ENCODE assay signal across 9 mouse cellular contexts in the genomic region with DNA sequence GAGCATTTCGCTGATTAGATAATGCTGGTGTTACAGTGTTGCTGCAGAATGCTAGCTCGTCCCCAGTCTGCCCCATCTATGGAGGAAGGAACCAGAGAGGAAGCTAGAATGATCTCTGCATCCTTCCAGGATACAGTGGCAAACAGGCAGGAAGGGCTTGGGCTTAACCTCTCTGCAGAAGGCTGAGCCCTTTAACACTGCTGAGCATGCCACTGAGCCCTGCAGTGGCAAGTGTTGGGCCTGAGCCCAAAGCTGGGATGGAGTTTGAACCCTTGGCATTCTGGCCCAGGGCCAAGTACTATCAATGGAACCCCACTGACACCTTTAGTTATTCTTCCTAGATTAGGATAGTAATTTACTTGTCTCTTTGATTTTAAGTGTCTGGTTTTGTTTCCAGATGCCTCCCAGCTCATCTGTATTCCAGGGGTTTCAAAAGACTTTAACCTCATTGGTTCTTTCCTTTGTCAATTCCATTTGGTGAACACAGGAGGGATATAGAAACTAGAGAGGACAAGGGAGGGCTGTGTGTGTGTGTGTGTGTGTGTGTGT.
DNase-seq lines count a peak whose midpoint lies in the region; ATAC-seq and TF ChIP-seq lines count a peak whose summit lies in the region.
"Had no signal": no experiment of that assay in that cellular context is flagged by ENCODE, and none has a peak within 500 bp of the region (broad histone marks: within the 10 kb centered on the region; RNA-seq: fewer than 3 reads in every experiment).

No protein-coding gene starts in this region.

- no peaks in the 10 kb centered on the region for H3K27me3 ChIP-seq in heart, embryonic 12.5 days (replicated peaks)
- no peaks in the 10 kb centered on the region for H3K27me3 ChIP-seq in forebrain, embryonic 11.5 days (ENCODE audit: control insufficient read depth, insufficient read depth, low read length)
- no peaks in the 10 kb centered on the region for H3K27me3 ChIP-seq in kidney, postnatal 0 days (ENCODE audit: insufficient read depth, low read length)

- H3K4me2 ChIP-seq in heart, embryonic 12.5 days, result no peak overlapping the region
- H3K4me2 ChIP-seq in forebrain, embryonic 11.5 days (ENCODE audit: low read depth, low read length, severe bottlenecking), result no peak overlapping the region
- H3K4me2 ChIP-seq in kidney, postnatal 0 days (ENCODE audit: low read length), result no peak overlapping the region

- TF ChIP-seq CTCF in brain, embryonic 14.5 days (IDR thresholded peaks at IDR 0.05; ENCODE audit: borderline replicate concordance, extremely low read depth, insufficient read depth, insufficient read length), result no peak
- TF ChIP-seq CTCF in kidney, postnatal 0 days (IDR thresholded peaks at IDR 0.05; ENCODE audit: low read depth), result no peak

- H3K4me3 ChIP-seq in heart, embryonic 12.5 days, result no peak overlapping the region
- no peak overlapping the region for H3K4me3 ChIP-seq in forebrain, embryonic 11.5 days (ENCODE audit: low read depth, low read length)
- H3K4me3 ChIP-seq in kidney, postnatal 0 days (replicated peaks; ENCODE audit: low read depth, low read length), result no peak overlapping the region

- peaks cover 22% of the 10 kb centered on the region for H3K4me1 ChIP-seq in heart, embryonic 12.5 days (replicated peaks)
- no peaks in the 10 kb centered on the region for H3K4me1 ChIP-seq in forebrain, embryonic 11.5 days (replicated peaks; ENCODE audit: control insufficient read depth, insufficient read depth, low read length)
- H3K4me1 ChIP-seq in kidney, postnatal 0 days (replicated peaks; ENCODE audit: insufficient read depth, low read length), result no peaks in the 10 kb centered on the region; the same call in 1 of the 2 replicates

- H3K9me3 ChIP-seq in heart, embryonic 12.5 days (replicated peaks), result no peaks in the 10 kb centered on the region
- H3K9me3 ChIP-seq in forebrain, embryonic 11.5 days (ENCODE audit: control insufficient read depth, low read length), result no peaks in the 10 kb centered on the region
- H3K9me3 ChIP-seq in kidney, postnatal 0 days (replicated peaks; ENCODE audit: low read length), result no peaks in the 10 kb centered on the region

- no peak overlapping the region for H3K9ac ChIP-seq in heart, embryonic 12.5 days
- H3K9ac ChIP-seq in forebrain, embryonic 11.5 days (ENCODE audit: low read length), result no peak overlapping the region
- no peak overlapping the region for H3K9ac ChIP-seq in kidney, postnatal 0 days (ENCODE audit: low read depth, low read length)

- no peak overlapping the region for H3K27ac ChIP-seq in heart, embryonic 12.5 days (ENCODE audit: poor library complexity, severe bottlenecking)
- no peak overlapping the region for H3K27ac ChIP-seq in forebrain, embryonic 11.5 days (ENCODE audit: low read depth, low read length)
- H3K27ac ChIP-seq in kidney, postnatal 0 days, result no peak overlapping the region

- no peak for TF ChIP-seq POLR2A in brain, embryonic 14.5 days (IDR thresholded peaks at IDR 0.05; ENCODE audit: borderline replicate concordance, extremely low read depth, insufficient read depth, insufficient read length, poor library complexity, severe bottlenecking)

- 18% methylated on average over 2 of the region's 2 CpGs for WGBS in heart, embryonic 12.5 days
- 75% methylated on average over 2 of the region's 2 CpGs for WGBS in forebrain, embryonic 11.5 days
- 45% methylated on average over 2 of the region's 2 CpGs for WGBS in kidney, postnatal 0 days

- H3K36me3 ChIP-seq in heart, embryonic 12.5 days, result no peaks in the 10 kb centered on the region
- H3K36me3 ChIP-seq in forebrain, embryonic 11.5 days (ENCODE audit: control insufficient read depth, insufficient read depth, low read length), result no peaks in the 10 kb centered on the region
- no peaks in the 10 kb centered on the region for H3K36me3 ChIP-seq in kidney, postnatal 0 days (ENCODE audit: insufficient read depth, low read length)

- DNase-seq in heart, postnatal 4 days, result no peak
- DNase-seq in brain, embryonic 14.5 days (ENCODE audit: low read depth), result peak; percentile 78
- peak; percentile 52 for DNase-seq in forebrain, embryonic 11.5 days (ENCODE audit: low spot score)
- DNase-seq in kidney, postnatal 0 days (ENCODE audit: low spot score), result peak; percentile 44
- no peak for DNase-seq in thymus, postnatal 4 days
- no peak for DNase-seq in embryo, embryonic 11 days
- no peak for DNase-seq in cerebellum, postnatal 36 days
- DNase-seq: thymus, postnatal 14 days had no signal

- ATAC-seq in heart, embryonic 12.5 days (ENCODE audit: insufficient number of reproducible peaks, low FRiP score), result peak; percentile 45; the same call in 1 of the 2 replicates
- peak; percentile 76; the same call in 1 of the 2 replicates for ATAC-seq in forebrain, embryonic 11.5 days (replicated peaks; ENCODE audit: low FRiP score)
- ATAC-seq in kidney, postnatal 0 days (replicated peaks; ENCODE audit: low FRiP score, low read depth), result no peak

Comparison
In these comparisons a context has a peak if more than half of its experiments do, and no peak if none do; other contexts are left out.
1. DNase-seq: peak in brain, embryonic 14.5 days (single experiment), forebrain, embryonic 11.5 days (single experiment) and kidney, postnatal 0 days (single experiment); none in heart, postnatal 4 days (single experiment), thymus, postnatal 4 days (single experiment), embryo, embryonic 11 days (single experiment) and cerebellum, postnatal 36 days (0 of 2).